Mouse (Mus musculus) right cerebral cortex, postnatal 14 days (tissue): ENCODE measurements around the gene Fndc3b.

ENCODE experiments used
- DNase-seq: peaks from one replicate; pipeline ENCODE4 v3.0.0; 2022

Gene Fndc3b

DNA sequence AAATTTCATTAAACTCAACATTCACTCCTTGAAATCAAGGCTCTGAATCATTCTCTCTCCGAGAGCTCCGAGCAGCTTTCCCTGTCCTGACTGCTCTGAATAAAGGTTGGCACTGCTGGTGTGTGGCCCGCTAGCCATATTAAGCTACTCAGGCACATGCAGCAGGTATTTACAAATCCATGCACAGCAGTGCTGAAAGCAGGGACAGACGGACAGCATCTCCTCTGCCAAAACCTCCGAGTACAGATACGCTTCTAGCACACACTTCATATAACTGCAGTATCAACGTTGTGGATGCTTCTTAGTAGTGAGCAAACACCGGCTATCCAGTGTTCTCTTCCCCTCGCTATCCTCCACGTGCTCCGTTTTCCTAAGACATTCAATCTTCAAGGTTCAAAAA, 167.0 kb downstream of the Fndc3b start:
- DNase-seq = no peak

DNA sequence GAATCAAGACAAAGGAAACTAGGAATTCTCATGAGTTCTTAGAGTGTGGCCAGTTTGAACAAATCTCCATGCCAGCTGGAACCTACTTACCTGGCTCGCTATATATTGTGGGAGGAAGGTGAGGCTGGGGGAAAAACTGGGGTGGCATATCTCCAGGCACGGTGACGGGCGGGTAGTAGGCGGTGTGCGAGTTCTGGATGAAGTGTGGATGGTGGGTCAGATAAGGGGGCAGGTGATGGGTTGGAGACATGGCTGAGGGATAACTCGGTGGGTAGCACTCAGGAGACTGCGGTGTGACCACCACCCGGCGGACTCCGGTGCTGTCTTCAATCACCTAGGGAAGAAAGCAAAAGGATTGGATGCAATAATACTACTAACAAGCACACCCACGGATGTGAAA, 169.3 kb downstream of the Fndc3b start:
- no peak for DNase-seq

DNA sequence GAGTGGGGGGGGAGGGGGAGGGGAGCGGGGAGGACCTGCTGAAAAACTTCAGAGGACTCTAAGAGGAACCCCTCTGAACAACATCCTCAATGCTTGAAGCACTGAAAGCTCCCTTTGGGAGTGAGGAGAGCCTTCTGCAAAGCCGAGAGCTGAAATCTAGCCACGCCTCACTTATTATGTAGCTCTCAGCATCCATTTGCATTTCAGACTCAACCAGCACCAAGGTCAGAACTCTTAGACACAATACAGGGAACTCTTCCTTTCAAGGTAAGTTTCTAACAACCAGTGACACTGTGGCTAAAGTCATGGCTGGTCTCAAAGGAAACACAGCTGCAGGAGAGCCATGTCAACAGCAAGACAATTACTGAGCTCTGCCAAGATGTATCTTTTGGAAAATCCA, 169.9 kb downstream of the Fndc3b start:
- DNase-seq = no peak

DNA sequence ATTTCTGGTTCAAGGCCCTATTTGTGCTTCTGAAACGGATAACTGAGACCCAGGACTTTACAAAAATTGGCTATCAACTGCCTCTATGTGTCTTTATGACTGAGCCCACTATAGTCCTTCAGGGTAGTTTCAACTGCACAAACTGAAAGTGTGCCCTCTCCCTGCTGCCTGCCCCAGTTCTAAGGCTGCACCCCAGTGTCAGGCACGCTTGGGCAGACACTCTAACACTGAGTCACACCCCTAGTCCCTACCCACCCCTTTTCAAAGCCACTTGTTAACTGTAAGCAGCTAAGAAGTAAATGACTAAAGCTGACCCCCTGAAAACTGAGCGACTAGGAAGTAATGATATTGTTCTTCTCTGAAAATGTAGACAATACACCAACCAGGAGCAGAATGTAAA, 176.9 kb downstream of the Fndc3b start:
- DNase-seq = no peak

DNA sequence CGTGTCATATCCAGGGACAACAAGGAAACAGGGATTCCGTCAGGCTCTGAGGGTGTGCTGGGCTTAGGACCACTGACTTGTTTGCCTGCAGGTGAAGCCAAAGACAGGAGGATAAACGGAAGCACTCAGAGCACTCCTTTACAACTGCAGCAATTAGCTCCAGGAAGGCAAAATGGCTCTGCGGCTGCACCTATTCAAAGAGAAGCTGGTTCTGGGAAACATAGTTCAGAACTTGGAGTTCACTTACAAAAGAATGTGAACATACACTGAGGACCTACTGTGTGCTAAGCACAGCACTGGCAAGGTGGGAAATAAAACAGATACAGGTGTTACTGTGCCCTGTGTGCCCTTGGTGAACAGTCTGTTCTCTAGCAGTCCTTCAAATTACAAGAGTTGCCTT, 177.4 kb downstream of the Fndc3b start:
- DNase-seq = no peak

DNA sequence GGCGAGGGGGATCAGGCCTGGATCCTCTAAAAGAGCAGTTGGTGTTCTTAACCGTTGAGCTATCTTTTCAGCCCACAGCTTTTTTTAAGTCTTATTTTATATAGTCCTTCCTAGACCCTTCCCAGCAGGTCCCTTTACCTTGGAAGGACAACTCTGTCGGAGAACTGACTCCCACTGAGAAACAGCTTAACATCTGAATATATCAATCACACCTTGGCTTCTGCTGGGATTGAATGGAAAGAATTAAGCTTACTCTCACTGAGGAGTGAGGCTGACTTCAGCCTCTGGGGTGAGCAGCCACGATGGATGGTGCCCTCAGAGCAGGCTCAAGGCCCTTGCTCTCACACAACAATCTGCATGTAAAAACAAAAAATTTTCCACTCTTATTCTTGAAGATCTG, 179.1 kb downstream of the Fndc3b start:
- DNase-seq = no peak

DNA sequence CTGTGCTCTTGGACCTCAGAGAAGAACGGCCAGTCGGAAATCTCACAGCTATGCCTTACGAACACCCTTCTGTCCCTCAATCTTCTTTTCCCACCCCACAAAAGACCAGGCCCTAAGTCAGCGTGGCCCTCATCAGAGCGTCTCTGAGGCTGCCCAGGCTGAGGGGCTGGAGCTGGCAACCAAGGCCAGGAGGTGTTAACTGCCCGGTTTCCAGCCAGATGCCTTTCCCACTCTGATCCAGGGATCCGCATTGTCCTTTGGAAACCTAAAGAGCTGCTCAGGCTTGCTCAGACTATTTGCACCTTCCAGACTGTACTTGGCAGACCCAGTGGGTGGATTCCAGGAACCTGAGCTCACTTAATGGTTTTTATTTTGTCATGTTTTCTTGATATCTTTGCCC, 180.7 kb downstream of the Fndc3b start:
- DNase-seq = no peak

DNA sequence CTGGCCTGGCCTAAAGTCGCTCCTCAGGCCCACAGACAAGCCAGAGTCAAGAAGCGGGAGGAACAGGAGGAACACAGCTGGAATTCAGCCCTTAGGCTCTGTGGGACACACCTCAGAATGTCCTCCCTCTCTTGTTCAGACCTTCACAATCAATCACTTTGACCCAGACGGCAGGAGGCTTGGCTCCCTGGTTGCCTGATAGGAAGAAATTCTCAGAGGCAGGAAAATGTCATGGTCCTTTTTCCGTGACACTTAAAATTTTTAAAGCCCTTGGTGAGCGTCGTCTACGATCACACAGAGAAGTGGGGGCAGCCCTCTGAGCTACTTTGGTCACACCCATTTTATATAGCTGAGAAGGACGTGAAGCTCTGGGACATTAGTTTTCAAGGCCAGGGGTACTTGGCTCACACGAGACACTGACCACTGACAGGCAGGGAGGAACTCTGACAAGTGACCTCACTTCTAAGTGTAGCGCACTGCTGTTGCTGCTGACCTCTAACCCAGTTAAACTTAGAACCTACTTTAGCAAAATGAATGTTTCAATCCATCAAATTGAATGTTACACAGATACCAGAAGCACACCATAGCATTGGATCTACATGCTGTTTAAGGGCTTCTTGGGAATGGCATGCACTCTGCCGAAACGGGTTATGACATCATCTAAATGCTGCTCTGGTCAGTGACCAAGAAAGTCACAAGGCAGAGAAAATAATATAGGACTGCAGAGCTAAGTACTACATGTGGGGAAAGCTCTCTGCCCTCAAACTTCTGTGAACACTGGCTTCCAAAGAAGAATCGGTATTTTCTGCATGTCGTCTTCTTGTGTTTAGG, 181.7 kb downstream of the Fndc3b start:
- no peak for DNase-seq

DNA sequence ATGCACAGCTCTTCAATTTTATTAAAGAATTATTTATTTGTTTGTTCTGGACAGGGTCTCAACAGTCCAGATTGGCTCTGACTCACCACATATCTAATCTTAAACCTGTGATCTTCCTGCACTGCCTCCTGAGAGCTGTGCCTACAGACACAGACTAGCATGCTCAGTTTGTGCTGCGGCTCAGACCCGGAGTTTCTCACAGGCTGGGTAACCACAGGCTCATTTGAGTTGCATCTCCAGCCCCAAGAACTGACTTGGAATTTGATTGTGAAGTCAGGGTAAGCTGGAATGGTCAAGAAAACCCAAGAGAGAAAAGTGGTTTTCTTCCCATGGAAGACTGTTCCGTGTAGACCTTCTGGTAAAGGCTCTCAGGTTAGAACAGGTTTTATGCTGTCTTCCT, 184.1 kb downstream of the Fndc3b start:
- no peak for DNase-seq

DNA sequence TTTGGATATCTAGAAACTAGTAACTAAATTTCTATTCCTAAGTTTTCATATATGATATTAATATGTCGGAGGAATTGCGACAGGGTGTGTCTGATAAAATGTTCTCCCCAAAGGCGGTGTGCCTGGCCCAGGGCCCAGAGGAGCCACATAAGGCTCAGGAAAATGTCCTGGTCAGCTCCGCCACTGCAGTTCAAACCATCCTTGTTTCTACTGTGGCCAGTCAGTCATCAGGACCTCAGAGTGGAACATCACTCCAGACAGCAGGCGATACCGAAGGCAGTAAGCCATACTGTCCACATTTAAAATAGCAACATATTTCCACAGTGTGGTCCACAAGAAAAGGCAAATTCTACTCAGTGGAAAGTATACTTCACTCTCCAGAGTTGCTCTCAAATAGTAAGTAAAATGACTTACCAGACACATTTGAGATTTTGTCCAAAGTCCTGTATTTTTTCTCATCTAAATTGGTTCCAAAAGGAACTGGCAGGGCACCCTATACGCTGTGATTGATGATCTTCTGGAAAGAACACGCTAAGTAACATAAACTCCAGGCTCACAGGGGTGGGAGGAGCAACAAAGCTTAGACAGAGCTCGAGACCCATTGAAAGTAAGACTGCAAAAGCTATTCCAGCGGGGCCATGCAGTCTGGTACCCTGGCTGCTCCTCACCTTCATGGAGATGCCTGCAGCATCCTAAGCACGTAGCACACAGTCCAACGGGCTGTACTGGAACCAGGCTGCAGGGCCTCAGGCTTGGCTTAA, 187.8 kb downstream of the Fndc3b start:
- DNase-seq = no peak

DNA sequence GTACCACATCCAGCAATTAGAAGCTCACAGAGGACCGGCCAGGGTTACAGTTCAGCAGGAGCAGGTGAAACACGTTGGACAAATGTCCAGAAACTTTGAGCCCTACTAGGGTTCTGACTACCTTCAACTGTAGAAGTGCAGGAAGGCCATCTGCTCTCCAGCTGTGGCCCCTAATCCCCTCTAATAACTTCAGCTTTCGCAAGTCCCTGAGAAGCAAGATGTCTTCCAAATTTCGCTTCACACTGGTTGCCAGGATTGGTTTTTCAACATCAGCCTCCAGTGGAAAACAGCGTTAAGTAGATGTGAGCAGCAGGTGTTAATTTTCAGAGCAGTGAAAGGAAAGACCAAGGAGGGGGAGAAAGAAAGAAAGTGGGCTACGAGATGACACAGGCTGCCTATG, 190.7 kb downstream of the Fndc3b start:
- no peak for DNase-seq

DNA sequence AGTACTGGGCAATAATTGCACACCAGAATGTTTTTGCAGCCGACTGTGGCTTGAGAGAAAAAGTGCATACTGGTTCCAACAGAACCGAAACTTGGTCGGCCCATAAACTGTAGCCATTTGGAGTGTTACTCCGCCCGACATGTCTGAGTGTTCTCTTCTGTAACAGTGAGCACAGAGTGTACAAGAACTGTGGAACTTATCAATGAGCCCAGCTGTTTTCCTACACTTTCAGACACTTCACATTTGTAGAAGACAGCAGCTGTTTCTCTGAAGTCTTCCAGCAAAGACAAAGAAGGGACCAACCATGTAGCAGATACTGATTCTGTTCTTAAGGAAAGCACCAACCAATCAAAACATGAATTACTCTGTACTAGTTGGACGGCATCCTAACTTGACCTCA, 191.6 kb downstream of the Fndc3b start:
- DNase-seq = no peak

DNA sequence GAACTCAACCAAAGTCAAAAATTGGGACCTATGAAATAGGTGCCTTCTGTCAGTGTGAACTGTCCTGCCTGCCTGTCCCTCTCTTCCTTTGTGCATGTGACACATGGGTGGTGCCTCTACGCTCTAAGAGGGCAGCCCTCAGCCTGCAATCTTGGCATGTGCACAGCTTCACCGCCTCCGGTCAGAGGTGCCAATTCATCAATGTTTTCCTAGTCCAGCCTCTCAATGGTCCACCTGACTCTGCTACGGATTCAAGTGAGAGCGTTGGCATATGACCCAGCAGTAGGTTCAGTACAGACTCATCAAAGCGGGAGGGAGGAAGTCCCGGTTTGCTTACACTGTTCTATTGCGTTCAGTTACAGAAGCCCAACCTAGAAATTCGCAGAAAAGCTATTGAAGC, 192.2 kb downstream of the Fndc3b start:
- DNase-seq = no peak

DNA sequence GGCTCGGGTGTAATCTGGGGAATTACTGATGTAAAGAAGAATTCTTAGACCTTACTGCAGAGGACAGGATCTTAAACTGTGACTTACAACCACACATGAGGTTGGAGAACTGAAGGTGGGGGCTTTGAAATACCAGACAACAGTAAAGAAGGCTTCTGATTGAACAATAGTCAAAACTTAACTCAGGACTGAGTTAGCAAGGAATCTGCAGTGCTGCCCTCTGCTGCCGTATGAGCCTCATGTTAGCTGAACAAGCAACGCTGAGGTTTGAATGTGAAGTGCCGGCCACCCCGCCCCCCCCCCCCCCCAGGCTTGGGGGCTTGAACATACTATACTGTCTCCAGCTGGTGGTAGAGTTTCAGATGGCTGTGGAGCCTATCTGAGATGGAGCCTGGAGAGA, 194.6 kb downstream of the Fndc3b start:
- no peak for DNase-seq

DNA sequence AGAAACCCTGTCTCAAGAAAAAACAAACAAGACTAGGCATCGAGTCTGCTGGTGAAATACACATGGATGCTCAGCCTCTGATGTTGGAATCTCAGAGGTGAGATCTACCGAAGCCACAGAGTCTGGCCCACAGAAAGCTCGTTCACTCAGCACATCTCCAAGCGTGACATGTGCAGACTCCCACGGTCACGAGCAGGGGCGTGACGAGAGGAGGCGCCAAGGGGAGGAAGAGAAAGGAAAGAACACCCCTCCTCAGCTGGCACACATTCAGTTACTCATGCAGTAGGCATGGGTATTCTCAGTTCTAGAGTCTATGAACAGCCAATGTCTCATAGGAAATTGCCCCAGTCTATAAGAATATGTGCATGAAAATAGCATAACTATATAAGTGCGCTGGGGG, 199.3 kb downstream of the Fndc3b start:
- no peak for DNase-seq

DNA sequence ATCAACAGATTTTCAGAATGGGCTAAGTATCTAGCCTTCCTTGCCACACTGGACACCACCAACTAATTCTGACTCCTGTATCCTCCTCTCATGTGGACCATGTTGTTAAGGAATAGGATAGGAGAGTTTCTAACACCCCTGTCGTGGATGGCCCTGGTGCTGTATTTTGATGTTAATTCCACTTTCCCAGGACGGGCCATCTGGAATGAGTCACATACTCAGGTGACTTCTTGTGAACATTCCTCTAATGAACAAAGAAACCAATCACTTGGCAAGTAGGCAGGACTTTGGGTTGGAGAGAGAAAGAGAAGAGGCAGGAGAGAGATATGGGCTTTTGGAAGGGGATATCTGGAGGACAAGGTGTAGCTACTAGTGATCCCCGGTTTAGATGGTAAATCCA, 204.2 kb downstream of the Fndc3b start:
- DNase-seq = no peak

DNA sequence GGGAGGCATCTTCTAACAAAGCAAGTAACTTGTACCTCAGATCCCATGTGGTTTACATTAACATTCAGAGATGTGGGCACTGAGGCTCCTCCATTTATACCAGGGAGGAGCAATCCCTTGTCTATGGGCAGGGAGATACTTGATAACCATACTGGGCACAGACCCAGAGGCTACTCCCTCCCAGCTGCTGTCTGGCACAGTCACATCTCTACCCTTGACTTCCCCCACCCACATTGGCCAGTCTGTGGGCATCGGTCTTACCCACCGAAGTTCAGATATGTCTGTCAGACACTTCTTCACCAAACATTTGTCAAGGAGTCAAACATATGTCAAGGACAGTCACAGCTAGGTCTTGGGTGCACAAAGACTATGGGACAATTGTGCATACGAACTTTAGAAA, 205.5 kb downstream of the Fndc3b start:
- DNase-seq = no peak

DNA sequence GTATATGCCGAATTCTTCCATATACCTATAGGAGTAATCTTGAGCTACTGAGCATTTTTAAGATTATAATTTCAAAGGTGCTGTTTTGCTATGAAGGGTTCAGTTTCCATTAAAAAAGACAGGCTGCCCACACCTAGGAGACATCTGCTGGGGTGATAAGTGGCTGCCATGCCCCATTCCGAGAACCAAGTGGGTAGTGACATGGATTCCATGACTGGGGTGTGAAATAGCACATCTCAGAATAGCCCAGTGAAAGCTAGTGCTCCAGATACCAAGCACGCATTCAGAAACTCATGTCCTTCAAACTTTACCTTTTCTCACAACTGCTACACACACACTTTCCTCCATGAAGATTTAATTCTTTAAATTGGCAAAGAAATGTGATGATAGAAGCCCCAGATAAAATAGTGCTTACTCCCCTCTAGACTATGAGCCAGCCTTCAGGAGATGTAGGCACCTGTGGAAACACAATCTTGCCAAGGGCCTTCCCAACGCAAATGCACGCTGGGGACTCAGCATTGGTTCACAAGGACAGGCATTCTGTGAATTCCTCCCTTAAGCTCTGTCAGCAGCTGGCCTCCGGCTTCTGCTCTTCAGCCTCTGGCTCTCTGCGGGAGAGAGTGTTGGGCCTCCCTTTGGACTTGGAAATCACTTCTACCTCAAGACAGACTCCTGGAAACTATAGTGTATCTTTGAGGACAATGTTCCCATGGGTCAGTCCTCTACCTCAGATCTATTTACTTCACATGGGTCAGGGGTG, 207.6 kb downstream of the Fndc3b start:
- no peak for DNase-seq

DNA sequence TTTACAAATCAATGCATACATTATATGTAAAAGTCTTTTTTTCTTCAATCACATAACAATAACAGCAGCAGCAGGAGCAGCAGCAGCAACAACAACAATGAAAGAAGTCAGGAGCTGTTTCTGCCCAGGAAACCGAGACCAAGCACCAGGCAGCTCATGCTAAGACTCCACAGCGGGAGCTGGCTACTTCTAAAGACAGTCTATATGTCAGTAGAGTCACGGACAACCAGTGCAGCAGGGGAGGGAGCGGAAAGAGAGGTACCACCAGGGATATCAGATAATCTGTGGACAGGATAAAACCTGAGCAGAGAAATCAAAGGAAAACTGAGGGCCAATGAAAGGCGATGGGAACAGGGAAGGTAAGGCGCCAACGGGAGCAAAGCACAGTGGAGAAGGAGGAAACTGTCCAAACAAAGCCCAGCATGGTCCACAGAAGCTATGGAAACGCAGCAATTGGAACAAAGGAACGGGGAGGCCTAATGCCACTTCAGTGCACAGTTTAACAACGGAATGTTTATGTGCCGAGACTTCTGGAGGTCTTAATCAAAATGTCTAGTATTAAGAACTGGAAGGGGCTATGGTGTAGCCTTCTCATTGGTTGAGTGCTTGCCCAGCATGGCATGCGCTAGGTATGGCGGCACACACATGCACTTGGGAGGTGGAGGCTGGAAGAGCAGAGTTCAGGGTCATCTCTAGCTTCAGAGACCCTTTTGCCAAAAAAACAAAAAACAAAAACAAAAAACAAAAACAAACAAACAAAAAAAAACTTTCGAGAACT, 215.6 kb downstream of the Fndc3b start:
- no peak for DNase-seq

DNA sequence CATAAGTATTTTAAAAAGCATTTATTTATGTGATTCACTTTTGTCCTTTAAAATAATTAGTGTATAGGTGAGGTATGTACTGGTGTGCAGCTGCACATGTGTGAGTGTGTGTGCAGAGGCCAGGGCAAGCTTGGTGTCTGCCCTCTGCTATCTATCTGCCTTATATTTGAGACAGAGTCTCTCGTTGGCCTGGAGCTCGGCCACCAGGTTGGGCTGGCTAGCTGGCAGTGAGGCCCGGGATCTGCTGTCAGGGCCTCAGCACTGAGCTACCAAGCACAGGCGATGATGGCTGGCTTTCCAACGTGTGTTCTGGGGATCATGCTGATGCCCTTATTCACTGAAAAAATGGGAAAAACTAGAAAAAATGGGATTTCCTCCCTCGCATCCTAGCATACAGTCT, 216.4 kb downstream of the Fndc3b start:
- no peak for DNase-seq

DNA sequence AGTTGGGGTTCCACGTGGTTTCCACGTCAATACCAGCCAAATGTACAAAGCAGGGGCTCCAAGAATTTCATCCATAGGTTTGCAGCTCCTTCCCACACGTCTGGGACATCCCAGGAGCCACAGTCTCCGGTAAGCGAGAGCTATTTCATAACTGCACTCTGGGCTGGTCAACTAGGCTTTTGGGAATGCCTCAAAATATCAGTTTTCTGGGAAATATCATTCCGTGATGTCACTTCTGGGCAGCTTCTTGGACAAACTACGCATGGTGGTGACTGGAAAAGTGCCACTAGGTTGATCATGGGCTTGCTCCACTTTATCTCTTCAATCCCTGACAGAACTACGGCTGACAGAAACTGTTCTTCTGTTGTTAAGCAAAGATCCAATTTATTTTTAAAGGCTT, 217.0 kb downstream of the Fndc3b start:
- no peak for DNase-seq

DNA sequence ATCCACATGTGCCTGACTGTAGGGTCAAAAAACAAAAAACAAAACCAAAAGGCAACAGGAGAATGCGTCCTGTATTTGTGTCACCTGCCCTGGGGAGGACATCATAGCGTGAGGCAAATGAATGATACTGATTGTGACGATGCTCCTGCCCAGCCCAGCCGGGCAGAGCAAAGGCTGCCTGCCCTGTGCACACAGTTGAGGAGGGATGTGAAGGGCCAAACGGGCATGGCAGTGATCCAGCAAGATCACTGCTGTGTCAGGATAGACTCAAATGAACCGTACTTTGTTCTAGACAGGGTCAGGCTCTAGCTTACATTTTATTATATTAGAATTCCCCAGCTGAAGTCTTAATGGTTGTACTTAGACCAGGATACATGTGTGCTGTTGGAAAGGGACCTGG, 219.3 kb downstream of the Fndc3b start:
- no peak for DNase-seq

DNA sequence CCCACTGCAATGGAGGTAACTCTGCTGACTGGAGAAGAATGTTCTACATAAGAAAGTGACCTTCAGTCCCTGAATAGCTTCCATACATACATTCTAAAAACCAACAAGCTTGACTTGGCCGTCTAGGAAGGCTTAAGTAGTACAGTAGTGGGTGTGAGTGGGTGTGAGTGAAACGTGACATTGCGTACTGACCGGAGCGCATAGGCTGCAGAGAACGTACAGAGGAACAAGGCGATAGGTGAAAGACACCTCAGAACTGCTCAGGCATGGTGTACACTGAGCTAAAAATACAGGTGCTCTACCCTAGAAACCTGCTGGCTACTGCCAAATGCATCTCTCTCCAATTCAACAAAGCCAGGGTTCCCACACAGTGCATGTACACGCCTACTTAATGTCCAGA, 219.7 kb downstream of the Fndc3b start:
- DNase-seq = no peak
